Mouse (Mus musculus) CH12.LX (cell line): ENCODE results near the gene Prdx2. TPM values are rescaled to one million over a fixed set of nuclear protein-coding genes. Genes with fewer than 3 reads are reported as not detected.
A peak's percentile ranks its signal among the peaks of the same experiment; 100 is the strongest.

Experiments
- DNase-seq: peaks from one replicate; pipeline ENCODE4 v3.0.0-alpha.2; 2013; ENCODE audit errors: extremely low read depth
- H3K27ac ChIP-seq: 2 replicates; pipeline ENCODE4 v1.5.1; 2012; ENCODE audit warnings: low read depth, mild to moderate bottlenecking, control low read depth, moderate library complexity; ENCODE audit not compliant: insufficient read depth
- H3K27me3 ChIP-seq: replicated peaks from 2 replicates; pipeline ENCODE3; 2012; ENCODE audit warnings: inconsistent platforms
- H3K36me3 ChIP-seq, 2 experiments: replicated peaks in 1 of 2; 2 replicates each; pipeline versions ENCODE3 to v1.6.1; 2012; ENCODE audit warnings: inconsistent platforms in 1 of 2, low read length in 1 of 2, mild to moderate bottlenecking in 1 of 2, mixed read lengths in 1 of 2, moderate library complexity in 1 of 2; ENCODE audit not compliant: control insufficient read depth in 1 of 2, insufficient read depth in 1 of 2
- H3K4me1 ChIP-seq, 2 experiments: 2 replicates each; pipeline ENCODE4 v1.6.1; 2012; ENCODE audit warnings: inconsistent platforms in 1 of 2, moderate library complexity in 1 of 2; ENCODE audit not compliant: insufficient read depth in 2 of 2, control insufficient read depth in 1 of 2
- H3K4me2 ChIP-seq: 2 replicates; pipeline ENCODE4 v1.6.1; 2012; ENCODE audit warnings: low read depth, mild to moderate bottlenecking, control low read depth; ENCODE audit not compliant: poor library complexity, insufficient read depth, severe bottlenecking
- H3K4me3 ChIP-seq, 3 experiments: fragments of 150-350 bp in 1 of 3; sonication (generic) in 1 of 3; replicated peaks in 1 of 3; 2 replicates each; pipeline versions ENCODE3 to v1.5.1; 2011 to 2012; ENCODE audit warnings: low read depth in 2 of 3, low read length in 2 of 3, mild to moderate bottlenecking in 2 of 3, moderate library complexity in 2 of 3, control low read depth in 1 of 3, improper control_type of control experiment in 1 of 3, inconsistent platforms in 1 of 3, mixed read lengths in 1 of 3; ENCODE audit not compliant: poor library complexity in 1 of 3
- H3K79me2 ChIP-seq: replicated peaks from 2 replicates; pipeline ENCODE4 v1.6.1; 2012; ENCODE audit warnings: mild to moderate bottlenecking, moderate library complexity; ENCODE audit not compliant: control insufficient read depth, poor library complexity, insufficient read depth, severe bottlenecking; ENCODE audit errors: extremely low read depth
- H3K9ac ChIP-seq: 2 replicates; pipeline ENCODE4 v1.6.1; 2012; ENCODE audit warnings: low read depth, mild to moderate bottlenecking, control low read depth, moderate library complexity; ENCODE audit not compliant: insufficient read depth
- H3K9me3 ChIP-seq: replicated peaks from 2 replicates; pipeline ENCODE3; 2012; ENCODE audit warnings: low read length, inconsistent platforms, mixed read lengths
- BHLHE40 ChIP-seq: IDR thresholded peaks from 2 replicates; pipeline ENCODE4 v1.6.1; 2011; ENCODE audit warnings: mild to moderate bottlenecking, low read depth, low read length, improper control_type of control experiment
- CHD2 ChIP-seq: IDR thresholded peaks from 2 replicates; pipeline ENCODE4 v1.6.1; 2011; ENCODE audit warnings: low read length, improper control_type of control experiment
- CTCF ChIP-seq, 2 experiments: IDR thresholded peaks in 1 of 2; conservative IDR thresholded peaks in 1 of 2; 2 replicates each; pipeline ENCODE4 v1.5.1; 2011 to 2012; ENCODE audit warnings: low read depth in 2 of 2, low read length in 2 of 2, improper control_type of control experiment in 1 of 2, inconsistent platforms in 1 of 2, mild to moderate bottlenecking in 1 of 2, moderate library complexity in 1 of 2
- ELF1 ChIP-seq: IDR thresholded peaks from 2 replicates; pipeline ENCODE4 v1.6.1; 2014; ENCODE audit warnings: low read depth, mild to moderate bottlenecking, inconsistent platforms, low read length, improper control_type of control experiment
- EP300 ChIP-seq: IDR thresholded peaks from 2 replicates; pipeline ENCODE4 v1.6.1; 2011; ENCODE audit warnings: low read length, improper control_type of control experiment
- GABPA ChIP-seq: IDR thresholded peaks from 2 replicates; pipeline ENCODE4 v1.6.1; 2012; ENCODE audit warnings: low read depth, low read length, improper control_type of control experiment, inconsistent platforms; ENCODE audit not compliant: insufficient replicate concordance
- JUND ChIP-seq: conservative IDR thresholded peaks from 2 replicates; pipeline ENCODE4 v1.6.1; 2011; ENCODE audit warnings: low read depth, low read length, improper control_type of control experiment
- MAFK ChIP-seq: IDR thresholded peaks from 2 replicates; pipeline ENCODE4 v1.6.1; 2011; ENCODE audit warnings: low read length, improper control_type of control experiment; ENCODE audit not compliant: insufficient replicate concordance
- MAX ChIP-seq: IDR thresholded peaks from 2 replicates; pipeline ENCODE4 v1.6.1; 2011; ENCODE audit warnings: low read length, improper control_type of control experiment
- MAZ ChIP-seq: IDR thresholded peaks from 2 replicates; pipeline ENCODE4 v1.6.1; 2012; ENCODE audit warnings: low read depth, mild to moderate bottlenecking, inconsistent platforms, low read length, improper control_type of control experiment, moderate library complexity
- MXI1 ChIP-seq: IDR thresholded peaks from 2 replicates; pipeline ENCODE4 v1.6.1; 2011; ENCODE audit warnings: mild to moderate bottlenecking, low read depth, low read length, improper control_type of control experiment
- MYC ChIP-seq: IDR thresholded peaks from 2 replicates; pipeline ENCODE4 v1.6.1; 2011; ENCODE audit warnings: low read depth, mild to moderate bottlenecking, improper control_type of control experiment, low read length
- NELFE ChIP-seq: IDR thresholded peaks from 2 replicates; pipeline ENCODE4 v1.6.1; 2011; ENCODE audit warnings: low read depth, low read length, improper control_type of control experiment
- NRF1 ChIP-seq: IDR thresholded peaks from 2 replicates; pipeline ENCODE4 v1.6.1; 2014; ENCODE audit warnings: low read depth, mild to moderate bottlenecking, inconsistent platforms, low read length, improper control_type of control experiment, moderate library complexity
- PAX5 ChIP-seq: IDR thresholded peaks from 2 replicates; pipeline ENCODE4 v1.6.1; 2012; ENCODE audit warnings: low read length, inconsistent platforms, mixed read lengths
- POLR2A ChIP-seq: IDR thresholded peaks from 2 replicates; pipeline ENCODE4 v1.6.1; 2011; ENCODE audit warnings: low read depth, mild to moderate bottlenecking, improper control_type of control experiment, low read length
- RAD21 ChIP-seq: IDR thresholded peaks from 2 replicates; pipeline ENCODE4 v1.6.1; 2011; ENCODE audit warnings: low read depth, mild to moderate bottlenecking, low read length, improper control_type of control experiment, moderate library complexity
- RCOR1 ChIP-seq: conservative IDR thresholded peaks from 2 replicates; pipeline ENCODE4 v1.6.1; 2012; ENCODE audit warnings: low read depth, mild to moderate bottlenecking, inconsistent platforms, low read length, improper control_type of control experiment
- SIN3A ChIP-seq: IDR thresholded peaks from 2 replicates; pipeline ENCODE4 v1.6.1; 2012; ENCODE audit warnings: low read length, improper control_type of control experiment, inconsistent platforms
- SMC3 ChIP-seq: IDR thresholded peaks from 2 replicates; pipeline ENCODE4 v1.6.1; 2011; ENCODE audit warnings: low read depth, low read length, improper control_type of control experiment
- TBP ChIP-seq: conservative IDR thresholded peaks from 2 replicates; pipeline ENCODE4 v1.6.1; 2011; ENCODE audit warnings: low read depth, low read length, improper control_type of control experiment
- UBTF ChIP-seq: IDR thresholded peaks from 2 replicates; pipeline ENCODE4 v1.6.1; 2012; ENCODE audit warnings: low read depth, mild to moderate bottlenecking, inconsistent platforms, low read length, improper control_type of control experiment, moderate library complexity
- ZC3H11A ChIP-seq: IDR thresholded peaks from 2 replicates; pipeline ENCODE4 v1.6.1; 2012; ENCODE audit warnings: low read depth, mild to moderate bottlenecking, inconsistent platforms, low read length, improper control_type of control experiment
- ZMIZ1 ChIP-seq: IDR thresholded peaks from 2 replicates; pipeline ENCODE4 v1.6.1; 2012; ENCODE audit warnings: low read depth, mild to moderate bottlenecking, inconsistent platforms, low read length, improper control_type of control experiment
- ZNF384 ChIP-seq: IDR thresholded peaks from 2 replicates; pipeline ENCODE4 v1.6.1; 2012; ENCODE audit warnings: low read depth, low read length, improper control_type of control experiment, inconsistent platforms
- dilution Hi-C: fragments of 300-500 bp; cut with MboI; formaldehyde crosslinking; loops from 2 replicates; pipeline ENCODE4 v1.14.3; 2020; ENCODE audit warnings: low sequenced_read_pairs; ENCODE audit not compliant: extremely low pct_unique_long_range_greater_than_20kb, extremely low pct_ligation_motif_present
- in situ Hi-C: fragments of 300-500 bp; cut with MboI; formaldehyde crosslinking; loops from 3 replicates; pipeline ENCODE4 v1.14.3; 2019; ENCODE audit warnings: low sequenced_read_pairs, low pct_ligation_motif_present, low pct_unique_long_range_greater_than_20kb, mixed read lengths
- polyA plus RNA-seq: library from polyadenylated mRNA; unstranded; fragments of >175 nt; gene quantifications from 2 replicates; pipeline ENCODE4 v1.2.1, GENCODE M21; 2012; ENCODE audit warnings: low read depth; ENCODE audit not compliant: insufficient read length
- total RNA-seq, 2 experiments: library from RNA; depleted of rRNA; stranded (reverse); fragments of 300-350 nt in 1 of 2; fragments of >200 nt in 1 of 2; gene quantifications; 2 replicates each; pipeline ENCODE4 v1.2.3; 2012 to 2014

The Prdx2 gene
- total and polyA plus RNA-seq, 3 experiments: 158 to 232 (median 218) TPM

- Histone ChIP-seq H3K4me1 (peaks cover 18 to 50% of the 10 kb centered on the region in 2 experiments), H3K4me2 (peak overlapping the region; percentile 48), H3K36me3 (peaks cover 15 to 38% of the 10 kb centered on the region in 2 experiments), H3K27ac (no peak overlapping the region), H3K27me3 (no peaks in the 10 kb centered on the region), H3K9ac (peak overlapping the region; percentile 84), H3K79me2 (peaks cover 9% of the 10 kb centered on the region)
- in situ Hi-C loops: no loop called here
- TF ChIP-seq ZMIZ1 (no peak), SIN3A (no peak), POLR2A (no peak), ZC3H11A (no peak), MAFK (no peak), PAX5 (no peak), EP300 (no peak), RCOR1 (no peak), ELF1 (no peak), UBTF (no peak), ZNF384 (no peak), MXI1 (no peak)
- TF ChIP-seq, all 38 proteins: peak for 0
- dilution Hi-C loops: no loop called here
- no peak for DNase-seq
- Histone ChIP-seq H3K4me3 (peak overlapping the region; percentile 77 to 90 (median 79)), H3K9me3 (no peaks in the 10 kb centered on the region)
Observed at GRCm38 (mm10) chr8:84968650-84969049, 737 bp upstream of the Prdx2 start.

DNA sequence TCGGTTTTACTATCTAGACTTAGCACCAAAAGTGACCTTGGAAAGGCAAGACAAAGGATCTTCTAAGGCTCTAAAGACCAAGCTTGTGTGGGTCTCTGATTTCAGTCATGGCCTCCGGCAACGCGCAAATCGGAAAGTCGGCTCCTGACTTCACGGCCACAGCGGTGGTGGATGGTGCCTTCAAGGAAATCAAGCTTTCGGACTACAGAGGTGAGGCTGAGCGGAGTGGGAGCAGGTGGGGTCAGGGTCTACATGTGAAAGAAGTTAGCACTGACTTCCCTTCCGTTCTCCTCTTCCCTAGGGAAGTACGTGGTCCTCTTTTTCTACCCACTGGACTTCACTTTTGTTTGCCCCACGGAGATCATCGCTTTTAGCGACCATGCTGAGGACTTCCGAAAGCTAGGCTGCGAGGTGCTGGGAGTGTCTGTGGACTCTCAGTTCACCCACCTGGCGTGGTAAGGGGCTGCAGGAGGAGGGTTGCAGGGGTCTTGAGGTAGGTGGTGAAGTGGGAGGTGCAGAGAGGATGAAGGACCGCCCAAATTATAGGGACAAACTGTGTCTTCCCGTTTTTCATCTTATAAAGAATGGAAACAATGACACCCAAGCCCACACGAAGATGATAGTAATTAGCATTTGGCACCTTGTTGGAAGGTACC, 876 bp downstream of the Prdx2 start:
- Histone ChIP-seq H3K27me3 (no peaks in the 10 kb centered on the region), H3K79me2 (peaks cover 6% of the 10 kb centered on the region; the same call in 1 of the 2 replicates), H3K9me3 (no peaks in the 10 kb centered on the region), H3K27ac (peak overlapping the region; percentile 27), H3K4me3 (peak overlapping the region; percentile 77 to 90 (median 79)), H3K4me1 (peaks cover 14 to 38% of the 10 kb centered on the region in 2 experiments), H3K9ac (peak overlapping the region; percentile 84), H3K36me3 (peaks cover 19 to 32% of the 10 kb centered on the region in 2 experiments), H3K4me2 (peak overlapping the region; percentile 88)
- dilution Hi-C loops: no loop called here
- TF ChIP-seq UBTF (no peak), BHLHE40 (no peak), JUND (no peak), MAZ (no peak), GABPA (no peak), NELFE (no peak), MAX (no peak), NRF1 (no peak), CTCF (conservative IDR thresholded peaks at IDR 0.05 in 1 of 2, IDR thresholded peaks at IDR 0.05 in 1 of 2; ENCODE audit: low read depth in 2 of 2, low read length in 2 of 2) (no peak), TBP (no peak), SMC3 (no peak), MYC (no peak), ZMIZ1 (no peak), CHD2 (no peak), RAD21 (no peak)
- no peak for DNase-seq
- in situ Hi-C loops: loop anchor here (5.0 kb wide), 1 partner anchor 37 kb away; no protein-coding TSS in a partner anchor
